Mouse (Mus musculus) embryonic facial prominence, embryonic 12.5 days (tissue): Measurements from ENCODE around the gene Clec11a. TPM values are rescaled to one million over a fixed set of nuclear protein-coding genes. Genes with fewer than 3 reads are reported as not detected.

Source experiments
- polyA plus RNA-seq: library from polyadenylated mRNA; unstranded; fragments of >200 nt; fragmentation: Nextera tagmentation; extraction: Ambion mirVana; gene quantifications from 2 replicates; pipeline ENCODE4 v1.2.1, GENCODE M21; 2016

Clec11a gene
- polyA plus RNA-seq, 1 experiment from 2014 or later = 1.9 TPM

Other genes with a start within 250 kb of the Clec11a start
- gene Klk1b21, start 204.6 kb downstream of the Clec11a start, polyA plus RNA-seq = not detected in 2 replicates
- not detected in 2 replicates for gene Klk1b22, start 194.2 kb downstream of the Clec11a start, polyA plus RNA-seq
- gene Klk1b16, start 170.1 kb downstream of the Clec11a start, polyA plus RNA-seq = not detected in 2 replicates
- gene Klk1b24, start 118.7 kb downstream of the Clec11a start, polyA plus RNA-seq = not detected in 2 replicates
- not detected in 2 replicates for gene Klk1b3, start 108.7 kb downstream of the Clec11a start, polyA plus RNA-seq
- not detected in 2 replicates for gene Klk1b4, start 99.5 kb downstream of the Clec11a start, polyA plus RNA-seq
- not detected in 2 replicates for gene Klk1b5, start 91.0 kb downstream of the Clec11a start, polyA plus RNA-seq
- not detected in 2 replicates for gene Klk1, start 81.5 kb downstream of the Clec11a start, polyA plus RNA-seq
- 0.15 TPM in 1 of 2 replicates, not detected in the other for gene Gm36864, start 70.7 kb downstream of the Clec11a start, polyA plus RNA-seq
- gene 1700028J19Rik, start 60.2 kb downstream of the Clec11a start, polyA plus RNA-seq = 0.58 and 0.84 TPM in 2 replicates
- gene 2410002F23Rik, start 60.2 kb downstream of the Clec11a start, polyA plus RNA-seq = 208 and 212 TPM in 2 replicates
- gene Acp4, start 49.5 kb downstream of the Clec11a start, polyA plus RNA-seq = 0.10 TPM in 1 of 2 replicates, not detected in the other
- not detected in 2 replicates for gene Gm15517, start 45.5 kb downstream of the Clec11a start, polyA plus RNA-seq
- gene Shank1, start 3.4 kb upstream of the Clec11a start, polyA plus RNA-seq = 2.4 and 3.8 TPM in 2 replicates
- 2.9 and 3.3 TPM in 2 replicates for gene Syt3, start 77.2 kb upstream of the Clec11a start, polyA plus RNA-seq
- 0.86 and 1.1 TPM in 2 replicates for gene 1700008O03Rik, start 78.9 kb upstream of the Clec11a start, polyA plus RNA-seq
- gene Lrrc4b, start 122.1 kb upstream of the Clec11a start, polyA plus RNA-seq = 2.3 and 2.6 TPM in 2 replicates
- gene Aspdh, start 158.5 kb upstream of the Clec11a start, polyA plus RNA-seq = 0.42 and 0.71 TPM in 2 replicates
- 80.4 and 85.6 TPM in 2 replicates for gene Josd2, start 161.1 kb upstream of the Clec11a start, polyA plus RNA-seq
- 121 and 124 TPM in 2 replicates for gene Emc10, start 189.6 kb upstream of the Clec11a start, polyA plus RNA-seq
- 20.2 and 22.5 TPM in 2 replicates for gene Fam71e1, start 189.7 kb upstream of the Clec11a start, polyA plus RNA-seq
- 0.06 TPM in 2 replicates for gene Mybpc2, start 217.8 kb upstream of the Clec11a start, polyA plus RNA-seq
- 0.10 TPM in 1 of 2 replicates, not detected in the other for gene Spib, start 225.2 kb upstream of the Clec11a start, polyA plus RNA-seq
- 125 and 130 TPM in 2 replicates for gene Pold1, start 241.9 kb upstream of the Clec11a start, polyA plus RNA-seq
- 68.1 and 68.6 TPM in 2 replicates for gene Nr1h2, start 247.0 kb upstream of the Clec11a start, polyA plus RNA-seq